Mouse (Mus musculus) heart, adult 2 months (tissue): Measurements from ENCODE around the gene Stra6.

Experiments
- CTCF ChIP-seq: fragments of 200-600 bp; IDR thresholded peaks from 2 replicates; pipeline ENCODE4 v1.8.1; 2022; ENCODE audit warnings: antibody characterized with exemption, mild to moderate bottlenecking, moderate library complexity
- EP300 ChIP-seq: fragments of 200-500 bp; IDR thresholded peaks from 2 replicates; pipeline ENCODE4 v1.6.1; 2011; ENCODE audit warnings: low read depth, low read length, control low read depth; ENCODE audit not compliant: insufficient read depth
- POLR2A ChIP-seq: fragments of 200-500 bp; IDR thresholded peaks from 2 replicates; pipeline ENCODE4 v1.6.1; 2011; ENCODE audit warnings: mild to moderate bottlenecking, low read depth, low read length, control low read depth; ENCODE audit not compliant: insufficient read depth

- TF ChIP-seq CTCF (no peak), POLR2A (no peak), EP300 (no peak)
Observed at GRCm38 (mm10) chr9:58027426-58028180, 36.0 kb upstream of the Stra6 start.
